Mouse (Mus musculus): ENCODE data around the gene Gm38655.

The Gm38655 gene

GRCm38 (mm10) chr17:25175411-25175810, at the start of gene Gm38655:
Gene Gm38655, minus strand, starts transcription at chr17:25175471.
- DNase-seq (ENCODE audit: low spot score in 2 of 2) = no peak

GRCm38 (mm10) chr17:25224586-25225222, 49.4 kb upstream of the Gm38655 start:
- DNase-seq (ENCODE audit: low spot score in 2 of 2) = peak; percentile 70 to 73

GRCm38 (mm10) chr17:25222951-25223601, 47.8 kb upstream of the Gm38655 start:
- DNase-seq (ENCODE audit: low spot score in 2 of 2) = no peak

GRCm38 (mm10) chr17:25222504-25222940, 47.3 kb upstream of the Gm38655 start:
- DNase-seq (ENCODE audit: low spot score in 2 of 2) = peak in 1 of 2 experiments; percentile 35

GRCm38 (mm10) chr17:25221821-25222503, 46.7 kb upstream of the Gm38655 start:
- DNase-seq (ENCODE audit: low spot score in 2 of 2) = peak; percentile 54 to 76

- DNase-seq (ENCODE audit: low spot score in 2 of 2) = no peak
Observed at GRCm38 (mm10) chr17:25220746-25221145, 45.5 kb upstream of the Gm38655 start.

- DNase-seq (ENCODE audit: low spot score in 2 of 2) = no peak
Observed at GRCm38 (mm10) chr17:25219492-25220295, 44.4 kb upstream of the Gm38655 start.

GRCm38 (mm10) chr17:25218967-25219366, 43.7 kb upstream of the Gm38655 start:
- no peak for DNase-seq (ENCODE audit: low spot score in 2 of 2)

GRCm38 (mm10) chr17:25215431-25215830, 40.2 kb upstream of the Gm38655 start:
- no peak for DNase-seq (ENCODE audit: low spot score in 2 of 2)

- no peak for DNase-seq (ENCODE audit: low spot score in 2 of 2)
Observed at GRCm38 (mm10) chr17:25211705-25212104, 36.4 kb upstream of the Gm38655 start.

GRCm38 (mm10) chr17:25210680-25211466, 35.6 kb upstream of the Gm38655 start:
- DNase-seq (ENCODE audit: low spot score in 2 of 2) = no peak

- no peak for DNase-seq (ENCODE audit: low spot score in 2 of 2)
Observed at GRCm38 (mm10) chr17:25210006-25210405, 34.7 kb upstream of the Gm38655 start.

- no peak for DNase-seq (ENCODE audit: low spot score in 2 of 2)
Observed at GRCm38 (mm10) chr17:25202401-25202800, 27.1 kb upstream of the Gm38655 start.

GRCm38 (mm10) chr17:25189091-25189490, 13.8 kb upstream of the Gm38655 start:
- no peak for DNase-seq (ENCODE audit: low spot score in 2 of 2)

GRCm38 (mm10) chr17:25188150-25189031, 13.1 kb upstream of the Gm38655 start, which contains the start of gene Unkl:
Gene Unkl, plus strand, starts transcription at chr17:25188397.
- DNase-seq (ENCODE audit: low spot score in 2 of 2) = peak; percentile 73 to 78

GRCm38 (mm10) chr17:25187784-25188149, 12.5 kb upstream of the Gm38655 start:
- DNase-seq (ENCODE audit: low spot score in 2 of 2) = no peak

- DNase-seq (ENCODE audit: low spot score in 2 of 2) = no peak
Observed at GRCm38 (mm10) chr17:25184961-25185360, 9.7 kb upstream of the Gm38655 start.

- peak; percentile 95 to 97 for DNase-seq (ENCODE audit: low spot score in 2 of 2)
Observed at GRCm38 (mm10) chr17:25184129-25184691, 8.9 kb upstream of the Gm38655 start, which contains the start of gene BC003965. Gene BC003965, plus strand, starts transcription at chr17:25184554.

- no peak for DNase-seq (ENCODE audit: low spot score in 2 of 2)
Observed at GRCm38 (mm10) chr17:25183232-25183631, 8.0 kb upstream of the Gm38655 start.

GRCm38 (mm10) chr17:25172558-25172957, 2.7 kb downstream of the Gm38655 start:
- DNase-seq (ENCODE audit: low spot score in 2 of 2) = no peak

All from spleen, postnatal 36 days (tissue).